ENCODE assay signal across 8 mouse cellular contexts in genomic region chr1:97769904-97770753, GRCm38 (mm10). TPM values are rescaled to one million over a fixed set of nuclear protein-coding genes. Genes with fewer than 3 reads are reported as not detected.
DNase-seq lines count a peak whose midpoint lies in the region; ATAC-seq and TF ChIP-seq lines count a peak whose summit lies in the region.

Gene Gin1, plus strand, starts transcription at chr1:97770172.
Gene Ppip5k2, minus strand, starts transcription at chr1:97770411.

- peak; percentile 97 for DNase-seq in 3134 (ENCODE audit: extremely low read depth, insufficient read length, low spot score)
- DNase-seq in adrenal gland, postnatal 36 days: peak; percentile 95 to 96
- DNase-seq in heart, adult 18-20 months: peak; percentile 96 to 97
- peak; percentile 97 for DNase-seq in kidney, adult 2 months
- peak; percentile 89 to 94 for DNase-seq in spleen, adult 2 months (ENCODE audit: low read depth in 1 of 2, low spot score in 2 of 2)

- H3K4me2 ChIP-seq in embryonic facial prominence, embryonic 13.5 days: peak within 1 kb of the TSS; percentile 68
- peak within 1 kb of the TSS; percentile 59 for H3K4me2 ChIP-seq in limb, embryonic 12.5 days
- H3K4me2 ChIP-seq in midbrain, embryonic 15.5 days: peak within 1 kb of the TSS; percentile 63

- ATAC-seq in embryonic facial prominence, embryonic 13.5 days (ENCODE audit: insufficient number of reproducible peaks, insufficient read depth, low FRiP score, low TSS enrichment, low read depth): peak; percentile 99
- ATAC-seq in limb, embryonic 12.5 days (ENCODE audit: insufficient number of reproducible peaks, insufficient read depth, low FRiP score, low TSS enrichment, low read depth): peak; percentile 99
- ATAC-seq in midbrain, embryonic 15.5 days (replicated peaks): peak; percentile 99

- TF ChIP-seq POLR2A in kidney, adult 2 months (IDR thresholded peaks at IDR 0.05; ENCODE audit: low read depth, low read length): no peak
- peak; percentile 33; the same call in 1 of the 2 replicates for TF ChIP-seq POLR2A in spleen, adult 2 months (IDR thresholded peaks at IDR 0.05; ENCODE audit: low read depth, low read length)

- peak within 1 kb of the TSS; percentile 89 for H3K9ac ChIP-seq in embryonic facial prominence, embryonic 13.5 days
- H3K9ac ChIP-seq in limb, embryonic 12.5 days (replicated peaks): peak within 1 kb of the TSS; percentile 82
- H3K9ac ChIP-seq in midbrain, embryonic 15.5 days: peak within 1 kb of the TSS; percentile 76

- H3K4me3 ChIP-seq in embryonic facial prominence, embryonic 13.5 days: peak within 1 kb of the TSS; percentile 82
- peak within 1 kb of the TSS; percentile 87 for H3K4me3 ChIP-seq in kidney, adult 2 months (ENCODE audit: insufficient read depth, low read depth, low read length)
- peak within 1 kb of the TSS; percentile 82 for H3K4me3 ChIP-seq in limb, embryonic 12.5 days (replicated peaks)
- peak within 1 kb of the TSS; percentile 83 for H3K4me3 ChIP-seq in midbrain, embryonic 15.5 days
- H3K4me3 ChIP-seq in spleen, adult 2 months (ENCODE audit: extremely low read depth, insufficient read depth, insufficient read length): peak within 1 kb of the TSS; percentile 89

- H3K27me3 ChIP-seq in embryonic facial prominence, embryonic 13.5 days: no peaks in the 10 kb centered on the region
- H3K27me3 ChIP-seq in kidney, adult 2 months (replicated peaks; ENCODE audit: control insufficient read depth, insufficient read depth, low read length): no peaks in the 10 kb centered on the region
- peaks cover 3% of the 10 kb centered on the region; the same call in 1 of the 2 replicates for H3K27me3 ChIP-seq in limb, embryonic 12.5 days
- H3K27me3 ChIP-seq in midbrain, embryonic 15.5 days (replicated peaks): 0 out of 2 replicates have a peak, but pooled peaks cover 3% of the 10 kb centered on the region
- H3K27me3 ChIP-seq in spleen, adult 2 months (ENCODE audit: control insufficient read depth, insufficient read depth, low read length): no peaks in the 10 kb centered on the region

- WGBS in embryonic facial prominence, embryonic 13.5 days: under 1% methylated on average over 64 of the region's 66 CpGs
- under 1% methylated on average over 63 of the region's 66 CpGs for WGBS in kidney, adult 2 months
- WGBS in limb, embryonic 12.5 days: under 1% methylated on average over 65 of the region's 66 CpGs
- under 1% methylated on average over 66 of the region's 66 CpGs for WGBS in midbrain, embryonic 15.5 days
- under 1% methylated on average over 66 of the region's 66 CpGs for WGBS in spleen, adult 2 months

- no peaks in the 10 kb centered on the region for H3K36me3 ChIP-seq in embryonic facial prominence, embryonic 13.5 days
- no peaks in the 10 kb centered on the region for H3K36me3 ChIP-seq in kidney, adult 2 months (ENCODE audit: control insufficient read depth, insufficient read depth, low read length)
- no peaks in the 10 kb centered on the region for H3K36me3 ChIP-seq in limb, embryonic 12.5 days
- no peaks in the 10 kb centered on the region for H3K36me3 ChIP-seq in midbrain, embryonic 15.5 days (replicated peaks)
- H3K36me3 ChIP-seq in spleen, adult 2 months (ENCODE audit: control insufficient read depth, insufficient read depth, low read length): no peaks in the 10 kb centered on the region

- H3K27ac ChIP-seq in embryonic facial prominence, embryonic 13.5 days: peak within 1 kb of the TSS; percentile 88
- peak within 1 kb of the TSS; percentile 70 for H3K27ac ChIP-seq in kidney, adult 2 months (ENCODE audit: insufficient read depth, low read depth, low read length)
- peak within 1 kb of the TSS; percentile 85 for H3K27ac ChIP-seq in limb, embryonic 12.5 days
- peak within 1 kb of the TSS; percentile 92 for H3K27ac ChIP-seq in midbrain, embryonic 15.5 days
- peak within 1 kb of the TSS; percentile 96 for H3K27ac ChIP-seq in spleen, adult 2 months (ENCODE audit: insufficient read depth, low read length)

- H3K4me1 ChIP-seq in embryonic facial prominence, embryonic 13.5 days: peaks cover 15% of the 10 kb centered on the region
- peaks cover 4% of the 10 kb centered on the region; the same call in 1 of the 2 replicates for H3K4me1 ChIP-seq in kidney, adult 2 months (ENCODE audit: control insufficient read depth, insufficient read depth, low read length)
- H3K4me1 ChIP-seq in limb, embryonic 12.5 days (replicated peaks): peaks cover 16% of the 10 kb centered on the region
- peaks cover 31% of the 10 kb centered on the region for H3K4me1 ChIP-seq in midbrain, embryonic 15.5 days
- H3K4me1 ChIP-seq in spleen, adult 2 months (ENCODE audit: control insufficient read depth, insufficient read depth, insufficient read length): no peaks in the 10 kb centered on the region; the same call in 1 of the 2 replicates

- peak; percentile 35 for TF ChIP-seq CTCF in kidney, adult 2 months (conservative IDR thresholded peaks at IDR 0.05; ENCODE audit: insufficient read depth, insufficient read length, low read depth, low read length)
- 0 out of 2 replicates have a peak, but pooled peaks have one; percentile 33 for TF ChIP-seq CTCF in spleen, adult 2 months (IDR thresholded peaks at IDR 0.05; ENCODE audit: extremely low read depth, insufficient read depth, insufficient read length, insufficient replicate concordance)

- no peaks in the 10 kb centered on the region for H3K9me3 ChIP-seq in embryonic facial prominence, embryonic 13.5 days
- H3K9me3 ChIP-seq in limb, embryonic 12.5 days: no peaks in the 10 kb centered on the region
- no peaks in the 10 kb centered on the region for H3K9me3 ChIP-seq in midbrain, embryonic 15.5 days

RNA-seq across cellular contexts. Expression of gene Gin1, which starts in this region (rescaled TPM):
- 10 to 100 TPM in 1 of 2 experiments, 1 to 10 TPM in 1; 8.7 to 10.7 TPM for total RNA-seq in adrenal gland, postnatal 36 days (2021)
- polyA plus RNA-seq in embryonic facial prominence, embryonic 13.5 days (2015; fragmentation: Nextera tagmentation; extraction: Ambion mirVana): 18.9 and 19.7 TPM in 2 replicates
- total RNA-seq in heart, adult 18-20 months (2021): 1 to 10 TPM; 6.3 to 6.8 TPM
- 2.9 TPM in 2 replicates for polyA plus RNA-seq in kidney, adult 2 months (2012; rRNA removed)
- 15.4 and 20.3 TPM in 2 replicates for polyA plus RNA-seq in limb, embryonic 12.5 days (2016; fragmentation: Nextera tagmentation; extraction: Ambion mirVana)
- 14.6 and 16.4 TPM in 2 replicates for polyA plus RNA-seq in midbrain, embryonic 15.5 days (2015; fragmentation: Nextera tagmentation; extraction: Ambion mirVana)
- polyA plus RNA-seq in spleen, adult 2 months (2012; rRNA removed): 1.1 and 1.3 TPM in 2 replicates

RNA-seq across cellular contexts. Expression of gene Ppip5k2, which starts in this region (rescaled TPM):
- total RNA-seq in adrenal gland, postnatal 36 days (2021): 10 to 100 TPM; 12.0 to 14.7 TPM
- 32.2 and 35.8 TPM in 2 replicates for polyA plus RNA-seq in embryonic facial prominence, embryonic 13.5 days (2015; fragmentation: Nextera tagmentation; extraction: Ambion mirVana)
- 10 to 100 TPM; 80.5 to 89.5 TPM for total RNA-seq in heart, adult 18-20 months (2021)
- 3.7 and 4.0 TPM in 2 replicates for polyA plus RNA-seq in kidney, adult 2 months (2012; rRNA removed)
- polyA plus RNA-seq in limb, embryonic 12.5 days (2016; fragmentation: Nextera tagmentation; extraction: Ambion mirVana): 48.1 and 50.8 TPM in 2 replicates
- polyA plus RNA-seq in midbrain, embryonic 15.5 days (2015; fragmentation: Nextera tagmentation; extraction: Ambion mirVana): 59.9 and 69.9 TPM in 2 replicates
- polyA plus RNA-seq in spleen, adult 2 months (2012; rRNA removed): 3.0 and 3.8 TPM in 2 replicates

Comparison
In these comparisons a context has a peak if more than half of its experiments do, and no peak if none do; other contexts are left out.
1. Peak in every context shown above with its lines: DNase-seq, ATAC-seq, H3K4me3 ChIP-seq and H3K27ac ChIP-seq.
2. RNA of gene Ppip5k2 (total RNA-seq): 80.5 to 89.5 TPM in heart, adult 18-20 months; 12.0 to 14.7 TPM in adrenal gland, postnatal 36 days; every median in the first group is over 4 times any median in the second.